Mouse (Mus musculus): ENCODE results near the gene Efna3. TPM values are rescaled to one million over a fixed set of nuclear protein-coding genes. Genes with fewer than 3 reads are reported as not detected.

The Efna3 gene
- polyA plus RNA-seq, 1 experiment: 59.4 TPM

DNA sequence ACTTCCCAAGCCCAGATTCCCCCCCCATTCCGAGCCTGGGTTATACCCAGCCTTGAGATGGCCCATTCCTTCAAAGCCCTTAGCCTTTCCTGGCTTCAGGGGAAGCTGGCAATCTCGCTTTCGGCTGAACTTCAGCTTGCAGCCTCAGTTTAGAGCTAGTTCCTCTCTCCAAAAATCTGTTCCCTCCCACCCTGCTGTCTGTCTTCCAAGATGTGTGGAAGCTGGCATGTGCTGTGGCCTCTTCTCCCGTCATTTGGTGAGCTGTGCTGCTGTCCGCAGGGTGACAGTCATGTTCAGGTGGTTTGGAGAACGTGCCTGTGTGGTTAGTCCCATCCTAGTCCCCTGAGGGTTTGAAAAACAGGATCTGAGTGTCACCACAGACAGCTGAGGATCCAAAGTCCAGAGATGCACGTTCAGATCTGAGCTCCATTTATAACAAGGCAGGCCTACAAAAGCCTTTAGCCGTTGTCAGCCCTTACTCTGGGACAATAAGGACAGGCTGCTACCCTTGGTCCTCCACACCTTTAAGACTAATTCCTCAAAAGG is 27.0 kb downstream of the Efna3 start:
- TF ChIP-seq POLR2A (IDR thresholded peaks at IDR 0.05; ENCODE audit: borderline replicate concordance, extremely low read depth, insufficient read depth, insufficient read length, poor library complexity, severe bottlenecking): no peak
- TF ChIP-seq CTCF (IDR thresholded peaks at IDR 0.05; ENCODE audit: borderline replicate concordance, extremely low read depth, insufficient read depth, insufficient read length): no peak
- DNase-seq (ENCODE audit: low read depth): no peak

DNA sequence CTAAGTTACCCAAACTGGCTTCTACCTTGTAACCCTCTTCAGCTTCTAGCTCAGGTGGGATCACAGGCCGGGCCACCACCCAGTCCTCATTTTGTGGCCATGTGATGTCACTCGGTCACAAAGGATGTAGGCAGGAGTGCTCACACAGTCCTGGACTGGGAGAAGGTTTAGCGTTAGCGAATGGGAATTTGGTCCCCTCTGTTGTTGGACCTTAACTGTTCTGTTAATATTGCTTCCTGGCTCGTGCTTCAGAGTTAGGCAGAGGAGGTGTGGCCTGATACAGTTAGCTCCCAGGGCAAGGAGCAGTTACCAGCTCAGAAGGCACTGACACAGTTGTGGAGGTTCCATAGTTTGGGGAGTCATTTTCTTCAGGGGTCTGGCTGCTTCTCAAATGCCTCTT is 28.6 kb downstream of the Efna3 start:
- TF ChIP-seq POLR2A (IDR thresholded peaks at IDR 0.05; ENCODE audit: borderline replicate concordance, extremely low read depth, insufficient read depth, insufficient read length, poor library complexity, severe bottlenecking) (no peak), CTCF (IDR thresholded peaks at IDR 0.05; ENCODE audit: borderline replicate concordance, extremely low read depth, insufficient read depth, insufficient read length) (no peak)
- no peak for DNase-seq (ENCODE audit: low read depth)

GRCm38 (mm10) chr3:89293247-89293918 is 29.4 kb downstream of the Efna3 start:
- TF ChIP-seq POLR2A (IDR thresholded peaks at IDR 0.05; ENCODE audit: borderline replicate concordance, extremely low read depth, insufficient read depth, insufficient read length, poor library complexity, severe bottlenecking) (no peak), CTCF (IDR thresholded peaks at IDR 0.05; ENCODE audit: borderline replicate concordance, extremely low read depth, insufficient read depth, insufficient read length) (no peak)
- DNase-seq (ENCODE audit: low read depth): no peak

GRCm38 (mm10) chr3:89292303-89292702 is 30.5 kb downstream of the Efna3 start:
- DNase-seq (ENCODE audit: low read depth): no peak
- TF ChIP-seq CTCF (IDR thresholded peaks at IDR 0.05; ENCODE audit: borderline replicate concordance, extremely low read depth, insufficient read depth, insufficient read length) (no peak), POLR2A (IDR thresholded peaks at IDR 0.05; ENCODE audit: borderline replicate concordance, extremely low read depth, insufficient read depth, insufficient read length, poor library complexity, severe bottlenecking) (no peak)

DNA sequence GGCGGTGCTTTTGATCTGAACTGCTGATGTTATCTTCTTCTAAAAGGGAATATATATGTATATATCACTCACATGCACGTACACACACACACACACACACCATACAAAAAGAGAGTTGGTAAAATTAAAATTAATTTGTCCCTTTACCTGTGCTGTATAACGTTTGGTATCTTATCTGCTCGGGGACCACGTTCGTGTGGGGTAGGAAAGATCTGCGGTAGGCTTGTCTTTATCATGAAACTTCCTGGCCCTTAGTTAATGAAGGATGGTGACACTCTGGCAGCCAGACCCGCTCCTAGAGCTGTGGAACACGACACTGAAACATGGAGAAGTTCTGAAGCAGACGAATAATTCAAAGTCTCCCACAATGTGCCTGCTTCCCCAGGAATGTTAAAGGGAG is 30.9 kb downstream of the Efna3 start:
- no peak for TF ChIP-seq CTCF (IDR thresholded peaks at IDR 0.05; ENCODE audit: borderline replicate concordance, extremely low read depth, insufficient read depth, insufficient read length)
- no peak for TF ChIP-seq POLR2A (IDR thresholded peaks at IDR 0.05; ENCODE audit: borderline replicate concordance, extremely low read depth, insufficient read depth, insufficient read length, poor library complexity, severe bottlenecking)
- no peak for DNase-seq (ENCODE audit: low read depth)

DNA sequence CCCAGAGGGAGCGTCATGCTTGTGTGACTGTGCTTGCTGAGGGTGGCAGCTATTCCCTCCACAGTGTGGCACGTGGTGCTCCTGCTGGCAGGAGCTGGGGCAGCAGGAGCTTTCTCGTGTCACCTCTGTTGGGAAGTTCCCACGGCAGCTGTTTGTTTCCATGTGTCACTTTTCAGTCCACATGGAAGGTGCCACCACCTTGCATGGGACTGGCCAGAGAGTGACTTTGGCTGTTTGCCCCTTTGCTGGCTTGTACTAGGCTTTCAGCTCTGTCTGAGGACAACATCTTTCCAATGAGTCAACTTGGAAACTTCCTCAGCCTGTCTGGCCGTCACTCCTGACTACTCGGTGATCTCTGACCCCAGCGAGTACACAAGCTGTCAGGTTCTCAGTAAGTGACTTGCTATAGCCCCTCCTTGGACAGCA is 34.2 kb downstream of the Efna3 start:
- DNase-seq (ENCODE audit: low read depth): no peak
- no peak for TF ChIP-seq CTCF (IDR thresholded peaks at IDR 0.05; ENCODE audit: borderline replicate concordance, extremely low read depth, insufficient read depth, insufficient read length)

- TF ChIP-seq CTCF (IDR thresholded peaks at IDR 0.05; ENCODE audit: borderline replicate concordance, extremely low read depth, insufficient read depth, insufficient read length) (no peak), POLR2A (IDR thresholded peaks at IDR 0.05; ENCODE audit: borderline replicate concordance, extremely low read depth, insufficient read depth, insufficient read length, poor library complexity, severe bottlenecking) (no peak)
- DNase-seq (ENCODE audit: low read depth): no peak
Observed at GRCm38 (mm10) chr3:89287286-89287685, 35.5 kb downstream of the Efna3 start.

DNA sequence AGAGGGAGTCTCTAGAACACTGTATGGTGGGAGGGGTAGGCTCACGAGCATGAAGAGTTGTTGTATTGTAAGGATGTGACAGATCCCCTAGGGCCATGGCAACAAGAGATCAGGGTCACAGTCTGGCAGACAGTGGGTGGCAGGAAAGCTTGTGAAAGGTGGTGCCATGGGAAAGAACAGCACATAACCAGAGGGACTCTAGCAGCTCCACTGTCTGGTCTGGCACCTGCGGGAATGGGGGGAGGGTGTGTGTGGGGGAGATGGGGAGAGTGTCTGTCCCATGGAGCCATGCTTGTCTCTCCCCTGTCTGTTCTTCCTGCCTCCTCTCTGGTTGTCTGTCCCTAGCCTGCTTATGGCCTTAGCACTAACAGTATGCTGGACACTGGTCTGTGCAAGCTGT is 37.2 kb downstream of the Efna3 start:
- DNase-seq (ENCODE audit: low read depth): no peak
- TF ChIP-seq CTCF (IDR thresholded peaks at IDR 0.05; ENCODE audit: borderline replicate concordance, extremely low read depth, insufficient read depth, insufficient read length) (no peak), POLR2A (IDR thresholded peaks at IDR 0.05; ENCODE audit: borderline replicate concordance, extremely low read depth, insufficient read depth, insufficient read length, poor library complexity, severe bottlenecking) (no peak)

GRCm38 (mm10) chr3:89284261-89284660 is 38.5 kb downstream of the Efna3 start:
- no peak for TF ChIP-seq CTCF (IDR thresholded peaks at IDR 0.05; ENCODE audit: borderline replicate concordance, extremely low read depth, insufficient read depth, insufficient read length)
- no peak for TF ChIP-seq POLR2A (IDR thresholded peaks at IDR 0.05; ENCODE audit: borderline replicate concordance, extremely low read depth, insufficient read depth, insufficient read length, poor library complexity, severe bottlenecking)

DNA sequence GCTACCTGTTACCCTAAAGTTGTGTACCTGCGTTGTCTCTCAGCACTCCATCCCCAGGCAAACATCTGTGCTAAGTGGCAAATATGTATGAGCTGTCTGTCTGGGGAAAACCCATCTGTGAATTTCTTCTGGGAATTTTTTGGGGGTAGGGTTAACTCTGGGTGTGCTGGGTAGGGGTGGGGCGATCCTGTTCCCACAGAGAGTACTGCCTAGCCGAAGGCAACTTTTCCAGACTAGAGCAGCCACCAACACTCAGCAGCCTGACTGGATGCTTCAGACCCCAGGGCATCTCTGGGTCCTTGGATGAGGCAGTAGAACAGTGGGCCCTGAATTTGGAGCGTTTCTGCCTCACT is 40.5 kb downstream of the Efna3 start:
- no peak for DNase-seq (ENCODE audit: low read depth)
- TF ChIP-seq CTCF (IDR thresholded peaks at IDR 0.05; ENCODE audit: borderline replicate concordance, extremely low read depth, insufficient read depth, insufficient read length): no peak
- TF ChIP-seq POLR2A (IDR thresholded peaks at IDR 0.05; ENCODE audit: borderline replicate concordance, extremely low read depth, insufficient read depth, insufficient read length, poor library complexity, severe bottlenecking): no peak

More at GRCm38 (mm10) chr3:89284261-89284660, 38.5 kb downstream of the Efna3 start:
- DNase-seq (ENCODE audit: low read depth): no peak

DNA sequence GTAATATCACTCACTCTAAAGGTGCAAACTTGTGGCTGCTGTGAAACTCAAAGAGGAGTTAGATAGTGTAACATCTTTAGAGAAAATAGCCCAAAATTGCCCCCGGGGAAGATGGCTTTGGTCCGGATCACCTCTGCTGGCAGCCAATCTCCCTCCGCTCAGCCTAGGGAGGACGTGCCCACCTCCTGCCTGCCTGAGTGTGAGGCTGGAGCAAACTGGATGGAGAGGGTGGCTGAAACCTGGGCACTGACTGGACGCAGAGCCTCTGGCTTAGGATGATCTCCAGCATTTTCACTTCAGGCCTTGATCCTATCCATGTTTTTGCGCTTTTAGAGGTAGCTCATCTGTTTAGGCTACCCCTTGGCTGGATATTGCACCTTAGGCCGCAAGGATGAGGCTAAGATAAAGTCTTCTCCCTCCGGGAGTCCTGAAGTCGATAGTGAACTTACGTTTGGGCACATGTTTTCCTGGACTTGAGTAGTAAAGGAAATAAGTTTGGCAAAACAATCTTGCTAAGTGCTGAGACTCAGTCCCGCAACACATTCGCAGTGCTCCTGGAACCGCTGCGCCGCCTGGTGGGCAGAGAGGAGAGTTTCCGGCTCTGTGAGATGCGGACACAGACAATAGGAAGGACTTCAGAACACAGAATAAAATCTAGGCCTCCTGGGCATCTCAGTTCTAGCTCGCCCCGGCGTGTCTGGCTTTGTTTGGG is 41.0 kb downstream of the Efna3 start:
- TF ChIP-seq CTCF (IDR thresholded peaks at IDR 0.05; ENCODE audit: borderline replicate concordance, extremely low read depth, insufficient read depth, insufficient read length) (peak; percentile 95), POLR2A (IDR thresholded peaks at IDR 0.05; ENCODE audit: borderline replicate concordance, extremely low read depth, insufficient read depth, insufficient read length, poor library complexity, severe bottlenecking) (no peak)

More for the DNA sequence above, 41.0 kb downstream of the Efna3 start:
- DNase-seq (ENCODE audit: low read depth): peak; percentile 90
